Mouse (Mus musculus) adrenal gland, postnatal 10 days (tissue): Measurements from ENCODE around the gene Sorl1. TPM values are rescaled to one million over a fixed set of nuclear protein-coding genes. Genes with fewer than 3 reads are reported as not detected.
"Not testable (repeated sequence)": the region's sequence is repeated elsewhere in the genome, so short reads cannot be mapped to it uniquely, and the experiment has no call there.

Experiments
- DNase-seq: peaks from one replicate; pipeline ENCODE4 v3.0.0; 2021; ENCODE audit warnings: mixed read lengths
- total RNA-seq, 2 experiments: library from RNA; stranded (reverse); gene quantifications; 2 replicates each; pipeline ENCODE4 v1.2.3; 2021

Sorl1 gene
- total RNA-seq, 2 experiments from 2014 or later, result 10.4 to 17.5 TPM

- DNase-seq, result no peak
Observed at GRCm38 (mm10) chr9:42092749-42093148, 31.3 kb downstream of the Sorl1 start.

- no peak for DNase-seq
Observed at GRCm38 (mm10) chr9:42091561-42091960, 32.5 kb downstream of the Sorl1 start.

GRCm38 (mm10) chr9:42087921-42088320, 36.2 kb downstream of the Sorl1 start:
- no peak for DNase-seq

GRCm38 (mm10) chr9:42085970-42086369, 38.1 kb downstream of the Sorl1 start:
- no peak for DNase-seq

- DNase-seq, result no peak
Observed at GRCm38 (mm10) chr9:42083661-42084067, 40.4 kb downstream of the Sorl1 start.

GRCm38 (mm10) chr9:42081681-42082530, 42.2 kb downstream of the Sorl1 start:
- no peak for DNase-seq

GRCm38 (mm10) chr9:42080671-42081070, 43.4 kb downstream of the Sorl1 start:
- DNase-seq, result no peak

- DNase-seq, result no peak
Observed at GRCm38 (mm10) chr9:42077112-42077845, 46.8 kb downstream of the Sorl1 start.

- no peak for DNase-seq
Observed at GRCm38 (mm10) chr9:42076256-42076849, 47.7 kb downstream of the Sorl1 start.

GRCm38 (mm10) chr9:42075241-42075640, 48.9 kb downstream of the Sorl1 start:
- no peak for DNase-seq

- DNase-seq, result no peak
Observed at GRCm38 (mm10) chr9:42072010-42072409, 52.1 kb downstream of the Sorl1 start.

- no peak for DNase-seq
Observed at GRCm38 (mm10) chr9:42070856-42071255, 53.2 kb downstream of the Sorl1 start.

- DNase-seq, result no peak
Observed at GRCm38 (mm10) chr9:42069471-42069870, 54.6 kb downstream of the Sorl1 start.

GRCm38 (mm10) chr9:42067950-42068349, 56.1 kb downstream of the Sorl1 start:
- no peak for DNase-seq

GRCm38 (mm10) chr9:42065756-42066155, 58.3 kb downstream of the Sorl1 start:
- no peak for DNase-seq

- no peak for DNase-seq
Observed at GRCm38 (mm10) chr9:42063391-42063790, 60.7 kb downstream of the Sorl1 start.

GRCm38 (mm10) chr9:42062269-42062668, 61.8 kb downstream of the Sorl1 start:
- DNase-seq, result no peak

- DNase-seq, result not testable (repeated sequence)
Observed at GRCm38 (mm10) chr9:42059006-42059405, 65.1 kb downstream of the Sorl1 start.

- DNase-seq, result no peak
Observed at GRCm38 (mm10) chr9:42056591-42056990, 67.5 kb downstream of the Sorl1 start.

- DNase-seq, result no peak
Observed at GRCm38 (mm10) chr9:42055378-42055777, 68.7 kb downstream of the Sorl1 start.

- DNase-seq, result no peak
Observed at GRCm38 (mm10) chr9:42054339-42055272, 69.5 kb downstream of the Sorl1 start.
